Mouse (Mus musculus) layer of hippocampus, adult 2 months (tissue): ENCODE measurements at regions not wholly inside any gene's neighbourhood (a gene's known extent, or its start where the extent isn't known, plus 50 kb on each side); places are given as distances from the start of the nearest gene placed in this dataset.

Experiments used
- DNase-seq, 2 experiments: peaks; one replicate each; pipeline ENCODE4 v3.0.0; 2022; ENCODE audit warnings: low spot score in 2 of 2
- H3K27ac ChIP-seq: fragments of 200-600 bp; 2 replicates; pipeline ENCODE4 v1.8.1; 2022
- H3K4me3 ChIP-seq: fragments of 200-600 bp; 2 replicates; pipeline ENCODE4 v1.8.1; 2022; ENCODE audit warnings: mild to moderate bottlenecking
- CTCF ChIP-seq: fragments of 200-600 bp; conservative IDR thresholded peaks from 2 replicates; pipeline ENCODE4 v1.8.1; 2022; ENCODE audit warnings: antibody characterized with exemption, mild to moderate bottlenecking, moderate library complexity

DNA sequence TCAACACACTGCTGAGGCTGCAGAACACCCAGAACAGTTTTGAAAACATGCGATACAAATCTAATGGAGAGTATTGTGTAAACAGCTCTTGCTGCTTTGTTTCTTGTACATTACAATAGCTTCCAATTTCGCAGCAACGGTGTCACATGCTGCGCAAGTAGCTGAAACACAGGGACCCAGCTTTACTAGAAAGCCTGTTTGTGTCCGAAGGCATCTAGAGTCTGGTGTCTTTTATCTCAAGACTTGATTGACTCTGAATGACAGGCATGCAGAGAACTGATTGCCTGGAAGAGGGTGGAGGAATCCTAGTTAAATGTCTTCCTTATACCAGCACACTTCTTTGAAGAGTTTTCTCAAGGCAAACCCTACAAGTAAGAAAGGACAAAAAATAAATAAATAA lies 66.1 kb upstream of the Fgf10 start:
- H3K27ac ChIP-seq, result no peak overlapping the region
- no peak overlapping the region for H3K4me3 ChIP-seq
- DNase-seq, result no peak
- TF ChIP-seq CTCF, result no peak

DNA sequence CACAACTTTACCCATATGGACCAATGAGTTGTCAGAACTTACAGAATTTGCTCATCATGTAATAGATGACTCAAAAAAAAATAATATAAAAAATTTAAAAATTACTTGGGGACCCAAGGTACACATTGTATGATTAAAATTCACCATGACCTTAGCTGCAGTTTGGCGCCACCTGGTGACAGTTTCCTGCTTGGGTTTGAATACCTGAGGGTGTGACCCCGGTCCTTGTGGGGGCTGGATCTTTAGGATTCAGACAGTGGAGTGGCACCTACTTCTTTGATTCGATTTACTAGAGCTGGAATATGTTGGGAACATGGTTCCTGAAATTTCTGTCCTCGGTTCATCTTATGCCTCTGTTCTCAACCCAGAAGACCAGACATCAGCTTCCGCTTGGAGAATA lies 72.7 kb upstream of the Fgf10 start:
- peak in 1 of 2 experiments; percentile 42 for DNase-seq
- H3K27ac ChIP-seq, result no peak overlapping the region
- no peak overlapping the region for H3K4me3 ChIP-seq
- peak; percentile 78 for TF ChIP-seq CTCF

DNA sequence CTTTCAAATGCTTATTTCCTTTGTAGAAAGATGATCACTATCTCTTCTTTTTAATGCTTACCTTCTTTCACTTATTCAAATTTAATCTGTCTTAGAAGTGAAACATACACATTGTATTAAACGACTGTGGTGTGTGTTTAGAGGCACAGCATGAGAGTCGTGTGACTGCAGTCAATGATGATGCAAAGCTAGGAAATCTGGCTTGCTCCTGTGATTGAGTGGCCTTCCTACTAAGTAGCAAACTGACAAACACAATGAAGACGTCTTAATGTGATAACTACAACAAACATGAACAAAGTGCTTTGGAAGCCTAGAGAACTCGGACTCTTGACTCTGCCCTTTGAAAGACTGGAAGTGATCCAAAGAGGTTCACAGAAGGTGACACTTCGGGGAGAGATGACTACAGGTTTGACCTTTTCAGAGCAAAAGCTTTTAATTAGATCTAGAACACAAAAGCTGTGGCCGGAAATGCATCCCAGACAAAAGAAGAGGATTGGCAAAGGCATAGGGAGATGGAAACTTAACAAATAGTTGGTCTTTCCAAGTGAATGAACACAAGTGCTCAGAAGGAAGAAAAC lies 73.3 kb upstream of the Fgf10 start:
- no peak for TF ChIP-seq CTCF
- H3K27ac ChIP-seq, result no peak overlapping the region
- no peak overlapping the region for H3K4me3 ChIP-seq
- DNase-seq, result no peak

- DNase-seq, result no peak
- no peak for TF ChIP-seq CTCF
- H3K27ac ChIP-seq, result no peak overlapping the region
These were observed 77.5 kb upstream of the Fgf10 start for GRCm38 (mm10) chr13:118592074-118592473.

DNA sequence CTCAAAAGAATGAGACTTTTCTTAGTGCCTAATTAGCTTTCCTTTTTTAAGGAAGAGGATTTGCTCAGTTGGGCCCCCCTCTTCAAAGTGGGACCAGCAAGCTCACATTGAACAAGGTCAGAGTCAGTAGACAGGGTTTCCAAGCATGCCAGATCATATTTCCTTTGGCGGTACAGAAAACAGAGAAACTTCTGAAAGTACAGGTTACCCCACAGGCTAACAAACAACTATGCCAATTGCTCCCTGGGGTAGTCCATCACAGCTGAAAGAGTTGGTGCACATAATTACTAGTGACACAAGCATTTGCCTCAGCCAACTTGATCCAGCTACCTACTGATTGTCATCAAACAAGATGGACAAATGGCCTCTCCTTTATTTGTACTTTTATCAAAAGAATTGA lies 97.0 kb upstream of the Fgf10 start:
- H3K27ac ChIP-seq, result no peak overlapping the region
- DNase-seq, result no peak
- no peak for TF ChIP-seq CTCF
- H3K4me3 ChIP-seq, result no peak overlapping the region

More at GRCm38 (mm10) chr13:118592074-118592473, 77.5 kb upstream of the Fgf10 start:
- H3K4me3 ChIP-seq, result no peak overlapping the region

DNA sequence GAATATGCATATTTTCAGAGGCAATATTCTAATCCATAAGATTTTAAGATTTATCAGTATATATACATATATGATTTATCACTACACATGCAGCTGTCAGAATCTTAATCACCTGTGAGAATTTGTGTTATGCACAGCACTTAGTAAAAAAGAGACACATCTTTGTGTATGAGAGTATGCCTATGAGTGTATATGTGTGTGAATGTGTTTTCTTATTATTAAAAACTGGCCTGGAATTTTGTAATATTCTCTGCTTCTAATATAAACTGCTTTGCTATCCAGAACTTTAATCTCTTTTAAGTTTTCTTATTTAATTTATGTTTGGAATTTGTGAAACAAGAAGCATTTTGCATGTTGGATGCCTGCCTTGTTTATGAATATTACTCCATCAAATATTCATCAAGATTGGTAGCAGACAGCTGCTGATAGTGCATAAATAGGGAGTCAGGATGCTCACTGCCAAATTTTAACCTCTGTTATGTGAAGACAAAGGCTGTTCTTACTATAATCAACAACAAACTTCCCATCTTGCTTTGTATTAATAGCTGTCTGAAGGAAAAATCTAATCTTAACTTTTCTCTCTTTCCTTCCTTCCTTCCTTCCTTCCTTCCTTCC lies 104.3 kb upstream of the Fgf10 start:
- H3K4me3 ChIP-seq, result no peak overlapping the region
- no peak for DNase-seq
- H3K27ac ChIP-seq, result no peak overlapping the region
- no peak for TF ChIP-seq CTCF

DNA sequence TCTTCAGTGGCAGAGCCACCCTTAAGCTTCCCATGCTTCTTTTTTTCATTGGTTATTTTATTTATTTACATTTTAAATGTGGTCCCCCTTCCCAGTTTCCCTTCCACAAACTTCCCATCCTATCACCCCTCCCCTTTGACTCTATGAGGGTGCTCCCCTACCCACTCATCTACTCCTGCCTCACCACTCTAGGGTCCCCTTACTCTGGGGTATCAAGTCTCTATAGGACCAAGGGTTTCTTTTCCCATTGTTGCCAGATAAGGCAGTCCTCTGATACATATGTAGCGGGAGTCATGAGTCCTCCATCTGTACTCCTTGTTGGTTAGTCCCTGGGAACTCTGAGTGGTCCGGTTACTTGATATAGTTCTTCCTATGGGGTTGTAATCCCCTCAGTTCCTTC lies 110.6 kb upstream of the Fgf10 start:
- no peak for TF ChIP-seq CTCF
- Histone ChIP-seq H3K27ac (no peak overlapping the region), H3K4me3 (no peak overlapping the region)
- no peak for DNase-seq

DNA sequence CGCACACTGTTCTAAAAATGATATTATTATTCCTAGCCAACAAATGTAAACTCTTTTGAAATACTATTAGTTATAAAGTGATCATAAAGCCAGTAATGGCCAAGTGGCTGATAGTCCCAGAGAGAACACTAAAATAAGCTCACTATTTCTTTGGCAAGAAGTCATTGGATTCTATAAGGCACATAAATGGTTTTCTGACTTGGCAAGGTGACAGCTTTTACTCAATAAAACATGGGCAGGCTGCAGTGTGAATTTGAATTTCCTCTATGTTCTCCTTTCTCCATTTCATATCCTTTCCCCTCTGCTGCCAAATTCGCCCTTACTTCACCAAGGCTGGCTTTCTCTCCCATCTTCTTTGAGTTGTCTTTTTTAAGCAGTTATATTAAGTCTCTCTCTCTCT lies 117.6 kb upstream of the Fgf10 start:
- DNase-seq, result no peak
- H3K27ac ChIP-seq, result no peak overlapping the region
- no peak overlapping the region for H3K4me3 ChIP-seq
- no peak for TF ChIP-seq CTCF

GRCm38 (mm10) chr13:118538742-118539141 lies 130.8 kb upstream of the Fgf10 start:
- no peak for DNase-seq
- Histone ChIP-seq H3K4me3 (no peak overlapping the region), H3K27ac (no peak overlapping the region)
- TF ChIP-seq CTCF, result no peak

DNA sequence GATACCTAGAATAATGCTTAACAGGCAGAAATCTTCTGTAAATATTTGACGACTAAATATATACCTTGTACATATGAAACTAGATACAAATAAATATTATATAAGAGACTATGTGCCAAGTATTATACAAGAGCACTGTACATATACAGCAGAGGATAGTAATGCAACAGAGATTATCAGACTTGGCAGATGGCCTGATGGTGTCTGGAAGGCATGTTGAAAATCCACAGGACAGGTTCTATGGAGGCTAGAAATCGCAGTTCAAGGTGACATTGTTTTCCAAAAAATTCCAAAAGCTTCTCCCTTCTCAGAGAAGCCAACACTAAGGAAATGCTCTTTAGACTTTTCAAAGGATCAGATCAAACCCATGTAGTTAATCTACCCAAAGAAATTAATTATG lies 126.9 kb upstream of the Mrps30 start:
- Histone ChIP-seq H3K27ac (no peak overlapping the region), H3K4me3 (no peak overlapping the region)
- no peak for TF ChIP-seq CTCF
- no peak for DNase-seq

DNA sequence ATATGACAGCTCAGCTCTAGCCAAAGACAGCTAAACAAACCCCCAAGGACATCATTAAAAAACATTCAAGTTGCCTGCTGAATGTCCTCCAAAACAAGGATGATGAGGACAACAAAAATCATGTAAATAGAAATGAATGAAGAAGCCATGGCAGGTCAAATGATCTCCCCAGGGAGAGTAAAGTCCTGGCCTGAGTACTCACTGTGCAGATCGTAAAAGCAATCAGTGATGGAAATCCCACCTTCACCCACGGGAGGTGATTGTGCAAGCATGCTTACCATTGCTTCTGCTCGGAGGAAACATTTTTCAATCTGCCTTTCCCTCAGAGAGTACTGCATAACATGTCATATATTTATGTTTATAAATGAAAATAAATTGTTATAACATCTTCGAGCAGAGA lies 119.1 kb upstream of the Mrps30 start:
- no peak for DNase-seq
- H3K27ac ChIP-seq, result no peak overlapping the region
- no peak for TF ChIP-seq CTCF
- H3K4me3 ChIP-seq, result no peak overlapping the region

DNA sequence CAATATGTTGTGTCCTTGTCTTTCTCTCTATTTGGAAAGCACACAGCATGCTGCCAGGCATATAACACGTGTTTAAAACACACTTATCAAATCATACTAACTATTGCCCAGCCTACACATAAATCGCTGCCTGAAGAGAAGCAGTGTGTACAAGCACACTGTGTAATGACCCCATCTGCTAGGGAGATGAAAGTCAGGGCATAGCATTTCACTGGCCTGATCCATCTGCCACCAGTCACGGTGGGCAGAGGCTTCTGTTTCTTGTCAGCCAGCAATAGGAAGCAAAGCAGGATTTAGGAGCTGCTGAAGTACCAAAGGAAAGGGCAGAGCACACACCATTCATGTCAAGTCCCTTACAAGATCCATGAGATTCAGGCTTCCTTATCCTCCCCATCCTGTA lies 103.6 kb upstream of the Mrps30 start:
- no peak overlapping the region for H3K4me3 ChIP-seq
- DNase-seq, result no peak
- TF ChIP-seq CTCF, result no peak
- no peak overlapping the region for H3K27ac ChIP-seq

DNA sequence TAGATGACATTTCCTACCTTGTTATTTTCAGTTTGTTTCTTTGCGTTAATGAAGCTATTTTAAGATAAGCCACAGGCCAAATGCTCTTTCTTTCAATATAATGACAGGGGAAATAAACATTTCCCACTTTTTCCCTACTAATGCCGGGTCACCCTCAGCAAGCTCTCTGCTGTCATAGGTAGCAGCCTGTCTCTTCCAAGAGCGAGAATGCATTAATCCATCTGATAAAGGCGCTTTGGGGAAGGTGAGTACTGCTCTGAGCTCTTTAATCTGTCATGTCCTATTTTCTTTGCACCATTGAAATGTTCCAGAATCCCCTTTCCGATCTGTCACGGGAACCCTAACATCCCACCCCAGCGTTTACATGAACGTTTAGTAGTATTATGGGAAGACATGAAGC lies 96.0 kb upstream of the Mrps30 start:
- no peak for TF ChIP-seq CTCF
- DNase-seq, result no peak
- Histone ChIP-seq H3K27ac (no peak overlapping the region), H3K4me3 (no peak overlapping the region)

DNA sequence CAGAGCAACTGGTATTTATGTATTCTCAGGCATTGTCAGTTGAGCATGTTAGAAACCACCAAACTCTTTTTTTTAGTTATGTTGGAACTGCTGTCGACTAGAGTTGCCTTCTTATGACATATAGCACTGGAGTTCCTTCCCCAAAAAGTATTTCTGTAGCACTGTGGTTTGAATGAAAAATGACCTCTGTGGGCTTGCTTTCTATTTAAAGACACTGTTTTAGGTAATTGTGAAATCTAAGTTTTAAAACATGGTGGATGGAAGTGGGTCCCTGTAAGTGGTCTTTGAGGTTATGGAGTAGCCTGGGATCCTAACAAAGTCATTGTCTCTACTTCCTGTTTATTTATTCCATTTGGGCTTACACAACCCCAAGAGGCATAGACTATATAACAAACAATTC lies 93.2 kb upstream of the Mrps30 start:
- TF ChIP-seq CTCF, result no peak
- no peak for DNase-seq
- Histone ChIP-seq H3K4me3 (no peak overlapping the region), H3K27ac (no peak overlapping the region)
